ENCODE assay signal across 8 mouse cellular contexts in the genomic region with DNA sequence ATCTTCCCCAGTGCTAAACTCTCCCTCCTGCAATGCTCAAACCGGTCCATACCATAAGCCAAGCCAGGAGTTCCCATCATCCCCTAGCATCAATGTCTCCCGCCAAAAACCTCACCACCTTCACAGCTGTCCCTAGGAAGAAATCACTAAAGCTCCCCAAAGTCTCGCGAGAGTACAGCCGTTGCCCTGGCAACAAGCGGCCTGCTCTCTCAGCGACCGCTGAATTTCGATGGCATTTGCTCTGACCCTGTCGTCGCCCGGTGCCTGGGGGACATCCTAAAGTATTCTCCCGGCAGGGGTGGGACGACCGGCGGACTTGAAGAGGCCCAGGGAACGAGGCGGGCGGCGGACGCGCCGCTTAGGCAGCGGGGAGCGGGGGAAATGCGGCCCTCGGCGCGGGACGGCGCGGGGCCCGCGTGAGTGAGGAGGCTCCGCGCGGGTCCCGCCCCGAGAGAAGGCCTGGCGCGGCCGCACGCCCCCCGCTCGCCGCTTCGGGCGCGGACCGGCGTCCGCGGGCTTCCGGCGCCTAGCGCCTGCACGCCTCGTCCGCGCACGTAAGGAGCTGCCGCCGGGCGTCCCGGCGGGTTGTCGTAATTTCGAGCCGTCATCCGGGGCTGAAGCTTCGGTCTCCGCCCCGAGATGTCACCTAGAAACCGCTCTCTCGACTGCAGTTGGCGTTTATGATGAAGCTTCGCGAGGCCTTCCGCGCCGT. TPM values are rescaled to one million over a fixed set of nuclear protein-coding genes. Genes with fewer than 3 reads are reported as not detected.
A peak's percentile ranks its signal among the peaks of the same experiment; 100 is the strongest.
DNase-seq lines count a peak whose midpoint lies in the region; ATAC-seq and TF ChIP-seq lines count a peak whose summit lies in the region.

Agbl3 (plus strand) TSS at position 202 of the 712 bp plus-strand sequence.

- no peaks in the 10 kb centered on the region for H3K9me3 ChIP-seq in megakaryocyte, embryonic 14.5 days

- peak; percentile 91 for ATAC-seq in activated CD4-positive, CD25-positive, alpha-beta regulatory T cell, adult 4 months

- H3K4me1 ChIP-seq in cortical plate, adult 2 months (ENCODE audit: control insufficient read depth, insufficient read depth, low read length): no peaks in the 10 kb centered on the region
- H3K4me1 ChIP-seq in megakaryocyte, embryonic 14.5 days: peaks cover 18% of the 10 kb centered on the region; the same call in 1 of the 2 replicates

- TF ChIP-seq CTCF in cortical plate, adult 2 months (IDR thresholded peaks at IDR 0.05; ENCODE audit: extremely low read depth, insufficient read depth, low read length): no peak

- no peaks in the 10 kb centered on the region for H3K27me3 ChIP-seq in megakaryocyte, embryonic 14.5 days (replicated peaks)

- peak; percentile 69; the same call in 1 of the 2 replicates for TF ChIP-seq POLR2A in cortical plate, adult 2 months (IDR thresholded peaks at IDR 0.05; ENCODE audit: extremely low read depth, insufficient read depth, low read length)

- H3K36me3 ChIP-seq in megakaryocyte, embryonic 14.5 days (replicated peaks; ENCODE audit: low read length): peaks cover 10% of the 10 kb centered on the region

- H3K27ac ChIP-seq in cortical plate, adult 2 months (ENCODE audit: insufficient read depth, low read length): peak within 1 kb of the TSS; percentile 95

- peak; percentile 86 to 88 for DNase-seq in gastrocnemius, adult 8-10 months (ENCODE audit: low spot score in 2 of 2)
- peak; percentile 92 for DNase-seq in hindlimb bud, embryonic 11.5 days (ENCODE audit: extremely low spot score, low read depth, low spot score)
- peak; percentile 89 to 94 for DNase-seq in left cerebral cortex, adult 8-10 months (ENCODE audit: low spot score in 2 of 2)
- DNase-seq in right cerebral cortex, postnatal 10 days (ENCODE audit: low spot score in 2 of 2): peak; percentile 96 to 97
- DNase-seq in urinary bladder, postnatal 25 days (ENCODE audit: low spot score): peak; percentile 98

- peak within 1 kb of the TSS; percentile 38 for H3K4me3 ChIP-seq in cortical plate, adult 2 months (ENCODE audit: insufficient read depth, low read length)
- H3K4me3 ChIP-seq in megakaryocyte, embryonic 14.5 days (replicated peaks): peak within 1 kb of the TSS; percentile 94

RNA-seq across cellular contexts. Expression of gene Agbl3, which starts in this region (rescaled TPM):
- under 1 TPM; 0.49 to 0.85 TPM for polyA plus RNA-seq in activated CD4-positive, CD25-positive, alpha-beta regulatory T cell, adult 4 months (2017; shearing (Covaris generic))
- 15.7 and 17.5 TPM in 2 replicates for polyA plus RNA-seq in cortical plate, adult 2 months (2012; rRNA removed)
- 1 to 10 TPM; 1.0 to 2.1 (median 1.7) TPM for total RNA-seq in gastrocnemius, adult 8-10 months (2022)
- 10 to 100 TPM; 14.4 to 18.7 (median 15.8) TPM for total RNA-seq in left cerebral cortex, adult 8-10 months (2022)
- 1.2 and 2.9 TPM in 2 replicates for polyA plus RNA-seq in megakaryocyte, embryonic 14.5 days (2012; ENCODE audit: insufficient read depth, low replicate concordance)

Comparison
In these comparisons a context has a peak if more than half of its experiments do, and no peak if none do; other contexts are left out.
1. Peak in every context shown above with its lines: DNase-seq, ATAC-seq, H3K4me3 ChIP-seq and H3K27ac ChIP-seq.
2. RNA of gene Agbl3 (total RNA-seq): 14.4 to 18.7 TPM in left cerebral cortex, adult 8-10 months; 1.0 to 2.1 TPM in gastrocnemius, adult 8-10 months; every median in the first group is over 4 times any median in the second.
3. Peak in ATAC-seq in activated CD4-positive, CD25-positive, alpha-beta regulatory T cell, adult 4 months; RNA of the gene not detected or under 1 TPM.